Mouse (Mus musculus): Measurements from ENCODE around the gene Rp9.

Gene Rp9

DNA sequence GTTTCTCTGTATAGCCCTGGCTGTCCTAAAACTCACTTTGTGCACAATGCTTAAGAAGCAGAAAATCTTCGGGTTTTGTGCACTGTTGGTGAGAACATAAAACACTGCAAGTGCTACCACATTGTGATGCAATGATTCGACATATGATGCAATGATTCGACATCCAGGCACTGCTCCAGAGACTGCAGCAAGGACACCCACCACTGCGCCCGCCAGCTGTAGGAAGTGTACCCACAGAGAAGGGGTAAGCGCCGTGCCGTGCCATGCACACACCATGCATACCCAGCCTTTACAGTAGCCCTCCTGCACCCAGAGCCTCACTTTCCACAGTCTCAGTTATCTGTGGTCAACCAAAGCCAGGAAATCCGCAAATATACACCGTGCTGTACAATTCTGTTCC is 102.9 kb downstream of the Rp9 start:
- DNase-seq (ENCODE audit: low spot score in 2 of 2), result no peak

DNA sequence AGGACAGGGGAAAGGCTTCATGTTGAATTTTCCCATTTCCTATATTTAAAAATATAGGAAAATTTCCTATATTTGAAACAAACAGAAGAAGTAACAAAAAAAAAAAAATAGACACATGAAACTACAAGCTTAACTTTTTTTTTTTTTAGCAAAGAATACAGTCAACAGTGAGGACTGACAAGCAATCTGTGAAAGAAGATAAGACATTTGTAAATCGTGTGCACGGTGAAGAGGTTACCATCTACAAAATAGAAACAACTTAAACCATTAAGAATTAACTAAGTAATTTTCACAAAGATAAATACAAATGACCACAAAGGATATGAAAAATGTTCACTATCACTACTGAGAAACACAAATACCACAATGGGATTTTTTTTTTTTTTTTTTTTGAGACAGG is 103.3 kb downstream of the Rp9 start:
- DNase-seq (ENCODE audit: low spot score in 2 of 2), result no peak

All from right cerebral cortex, postnatal 10 days (tissue).